Mouse (Mus musculus) megakaryocyte-erythroid progenitor cell, adult 5-6 weeks (primary cell): ENCODE data around the gene Dab2. TPM values are rescaled to one million over a fixed set of nuclear protein-coding genes. Genes with fewer than 3 reads are reported as not detected.

Experiments used
- ATAC-seq: replicated peaks from 2 replicates; pipeline ENCODE4 v1.8.0; 2016; ENCODE audit warnings: mild to moderate bottlenecking, inconsistent platforms; ENCODE audit not compliant: severe bottlenecking, poor library complexity, low FRiP score, low TSS enrichment
- total RNA-seq, 2 experiments: library from RNA; stranded (forward) in 1 of 2; stranded (reverse) in 1 of 2; fragments of 200-1000, 215-1000 nt in 1 of 2; fragments of >200 nt in 1 of 2; fragmentation: Nextera tagmentation in 1 of 2; gene quantifications; 2 replicates each; pipeline ENCODE4 v1.2.3; 2014 to 2017

Dab2 gene
- total RNA-seq, 2 experiments from 2014 or later: not detected

- no peak for ATAC-seq
These were observed 87.6 kb downstream of the Dab2 start for GRCm38 (mm10) chr15:6386961-6387728.

DNA sequence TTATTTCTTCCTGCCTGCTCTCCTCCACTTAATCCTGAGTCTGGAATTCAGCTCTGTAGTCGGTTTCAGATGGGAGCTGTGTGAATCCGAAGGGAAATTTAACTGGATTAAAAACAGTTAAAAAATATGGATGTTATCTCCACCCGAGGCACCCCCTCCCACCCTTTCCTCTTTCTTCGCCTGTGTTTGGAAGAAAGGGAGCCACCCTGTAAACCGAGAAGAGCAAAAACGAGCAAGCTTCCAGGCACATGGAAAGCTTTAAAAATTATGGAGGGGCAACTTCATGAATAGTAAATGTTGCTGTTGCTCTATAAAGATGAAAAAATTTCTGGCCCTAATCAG is 88.1 kb downstream of the Dab2 start:
- no peak for ATAC-seq

GRCm38 (mm10) chr15:6388146-6388545 is 88.6 kb downstream of the Dab2 start:
- no peak for ATAC-seq

- ATAC-seq: no peak
These were observed 89.0 kb downstream of the Dab2 start for GRCm38 (mm10) chr15:6388631-6389030.

DNA sequence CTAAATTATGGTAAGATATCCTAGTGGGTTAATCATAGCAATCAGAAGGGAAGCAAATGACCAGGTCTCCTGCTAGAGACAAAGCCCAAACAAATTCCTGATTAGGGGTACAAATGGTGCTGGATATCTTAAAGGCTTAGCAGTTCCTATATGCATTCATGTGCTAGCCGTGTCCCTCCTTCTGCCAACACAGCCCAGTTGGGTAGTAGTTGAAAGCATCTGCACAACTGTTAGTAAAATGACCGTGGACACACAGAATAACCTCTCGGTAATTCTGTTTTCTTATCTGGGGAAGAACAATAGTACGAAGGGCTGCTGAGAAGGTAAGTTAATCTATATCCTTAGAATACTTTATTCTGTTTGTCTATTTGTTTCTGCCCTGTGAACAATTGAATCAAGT is 90.5 kb downstream of the Dab2 start:
- no peak for ATAC-seq

DNA sequence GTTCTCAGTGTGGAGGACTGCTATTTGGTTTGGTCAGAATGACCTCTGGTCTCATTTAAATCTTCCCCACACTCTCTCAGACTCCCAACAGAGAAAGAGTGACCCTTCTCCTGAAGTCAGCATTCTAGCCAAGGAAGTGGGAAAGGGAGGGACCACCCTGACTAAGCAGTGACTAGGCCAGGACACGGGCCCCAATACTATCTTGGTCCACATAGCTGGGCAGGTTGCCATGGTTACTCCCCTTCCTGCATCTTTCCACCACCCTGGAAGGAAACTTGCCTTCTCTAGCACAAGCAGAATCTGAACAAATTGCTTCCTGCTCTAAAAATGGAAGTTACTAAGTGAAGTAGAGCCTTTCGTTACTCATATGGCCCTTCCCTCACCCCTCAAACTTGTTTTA is 91.1 kb downstream of the Dab2 start:
- ATAC-seq: no peak

DNA sequence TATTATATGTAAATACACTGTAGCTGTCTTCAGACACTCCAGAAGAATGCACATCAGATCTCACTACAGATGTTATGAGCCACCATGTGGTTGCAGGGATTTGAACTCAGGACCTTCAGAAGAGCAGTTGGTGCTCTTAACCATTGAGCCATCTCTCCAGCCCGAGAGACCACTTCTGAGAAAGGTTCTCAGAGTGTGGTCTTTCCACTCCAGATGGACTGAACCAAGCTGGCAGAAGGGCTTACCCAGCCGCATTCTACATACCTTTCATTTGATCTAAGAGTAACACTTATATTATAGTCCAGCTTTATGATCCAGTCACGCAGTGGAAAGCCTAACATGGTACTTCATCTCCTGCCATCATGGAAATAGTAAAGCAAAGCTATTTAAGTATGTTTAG is 92.3 kb downstream of the Dab2 start:
- no peak for ATAC-seq

DNA sequence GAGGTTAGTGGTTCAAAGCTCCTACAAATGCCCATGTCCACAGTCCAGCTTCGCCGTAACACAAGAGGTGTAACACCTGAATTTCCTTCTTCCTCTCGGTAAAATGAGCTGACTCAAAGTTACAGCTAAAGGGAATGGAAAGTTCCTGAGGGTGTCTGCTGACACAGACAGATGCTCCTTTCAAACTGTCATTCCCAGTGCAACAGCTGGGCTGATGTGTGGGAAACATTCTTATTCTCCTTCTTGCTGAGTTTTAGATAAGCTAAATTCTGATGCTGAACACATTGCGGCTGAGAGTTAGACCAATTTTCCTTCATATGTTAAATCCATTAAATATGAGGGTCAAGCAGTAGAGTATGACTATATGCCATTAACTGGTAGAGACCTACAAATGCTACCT is 94.0 kb downstream of the Dab2 start:
- ATAC-seq: no peak

- ATAC-seq: no peak
These were observed 98.6 kb downstream of the Dab2 start for GRCm38 (mm10) chr15:6398211-6398610.

- no peak for ATAC-seq
These were observed 99.3 kb downstream of the Dab2 start for GRCm38 (mm10) chr15:6398881-6399280.

DNA sequence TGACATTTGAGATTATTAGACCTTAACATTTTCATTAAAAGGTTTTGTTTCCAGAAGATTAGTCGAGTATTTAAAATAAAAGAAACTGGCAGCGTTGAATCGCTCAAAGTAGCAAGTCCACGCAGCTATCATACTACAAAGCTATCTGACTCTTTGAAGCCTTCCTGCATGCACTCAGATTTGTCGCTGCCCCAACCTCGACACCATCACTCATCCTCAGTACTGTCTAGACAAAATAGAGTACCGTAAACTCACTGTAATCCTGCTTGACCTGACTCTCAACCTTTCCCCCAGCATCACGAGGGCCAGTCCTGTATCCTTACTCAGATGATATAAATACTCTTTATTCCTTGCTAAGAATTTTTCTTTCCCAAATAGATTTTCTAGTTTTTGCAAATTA is 100.5 kb downstream of the Dab2 start:
- no peak for ATAC-seq

DNA sequence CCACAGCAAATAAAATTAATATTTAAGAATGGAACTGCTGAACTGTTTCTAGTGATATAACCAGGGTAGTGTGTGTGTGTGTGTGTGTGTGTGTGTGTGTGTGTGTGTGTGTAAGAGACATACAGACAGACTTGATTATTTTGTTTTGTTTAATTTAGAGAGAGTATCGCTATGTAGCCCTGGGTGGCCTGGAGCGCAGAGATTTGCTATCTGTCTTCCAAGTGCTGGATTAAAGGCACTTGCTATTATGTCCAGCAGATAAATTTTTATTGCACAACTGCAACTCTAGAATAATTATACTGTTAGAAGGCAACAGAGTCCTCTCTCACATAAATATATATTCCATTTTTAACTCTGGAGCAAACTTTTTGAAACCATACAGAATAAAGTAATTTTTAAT is 102.8 kb downstream of the Dab2 start:
- no peak for ATAC-seq

GRCm38 (mm10) chr15:6404172-6404571 is 104.6 kb downstream of the Dab2 start:
- no peak for ATAC-seq

GRCm38 (mm10) chr15:6406771-6407170 is 107.2 kb downstream of the Dab2 start:
- ATAC-seq: no peak

DNA sequence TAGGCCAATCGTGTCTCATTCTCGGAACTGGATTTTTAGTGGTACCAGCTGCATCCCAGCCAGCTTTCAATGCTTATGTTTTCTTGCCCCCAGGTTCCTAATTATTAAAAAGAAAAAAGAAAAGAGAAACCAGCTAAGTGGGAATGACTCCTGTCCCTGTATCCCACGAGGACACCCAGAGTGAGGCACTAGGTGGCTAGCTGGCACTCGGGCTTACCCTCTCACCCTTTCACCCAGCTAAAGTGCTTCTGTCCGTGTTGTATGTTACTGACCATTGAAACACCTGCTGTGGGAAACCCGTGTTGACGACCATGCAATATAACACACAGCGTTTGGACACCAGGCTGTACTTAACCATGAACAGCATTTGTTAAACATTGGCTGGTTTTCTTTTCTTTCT is 109.4 kb downstream of the Dab2 start:
- ATAC-seq: no peak

- ATAC-seq: no peak
These were observed 110.6 kb downstream of the Dab2 start for GRCm38 (mm10) chr15:6410161-6410560.

DNA sequence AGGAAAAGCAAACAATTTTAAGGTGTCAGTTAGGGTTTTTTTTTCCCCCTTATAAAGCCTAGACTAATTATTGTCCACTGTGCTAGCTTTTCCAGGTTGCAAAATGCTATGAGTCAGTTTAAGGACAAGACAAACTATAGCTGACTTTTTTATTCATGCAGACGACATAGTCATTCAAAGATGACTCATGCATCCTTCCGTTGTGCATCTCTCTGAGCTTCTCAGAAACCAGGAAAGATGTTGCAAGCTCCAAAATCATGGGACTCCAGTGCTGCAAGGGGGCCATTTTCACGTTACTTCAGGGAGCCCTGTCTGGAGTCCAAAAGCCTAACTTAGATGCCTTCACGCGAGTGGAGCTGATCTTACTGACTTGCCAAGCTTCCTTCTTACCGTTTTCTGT is 111.7 kb downstream of the Dab2 start:
- no peak for ATAC-seq

- no peak for ATAC-seq
These were observed 115.7 kb downstream of the Dab2 start for GRCm38 (mm10) chr15:6415317-6415716.

DNA sequence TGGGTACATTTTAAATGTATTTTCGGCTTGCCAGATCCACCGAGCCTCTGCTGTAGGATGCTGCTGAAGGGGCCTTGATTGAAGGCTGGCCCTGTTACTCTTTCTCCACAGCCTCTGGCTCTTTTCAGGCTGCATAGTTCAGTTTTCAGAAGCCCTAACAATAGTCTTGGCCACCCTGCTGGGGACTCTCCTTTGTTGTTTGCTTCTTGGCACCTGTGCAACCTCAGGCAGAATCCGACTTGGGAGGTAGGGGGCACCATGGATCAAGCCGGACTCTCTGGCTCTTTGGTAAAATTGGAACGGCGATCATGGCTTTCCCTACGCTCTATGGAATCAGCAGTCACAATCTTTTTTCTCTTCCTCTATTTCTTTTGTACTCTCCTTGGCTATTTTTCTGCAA is 132.2 kb downstream of the Dab2 start:
- no peak for ATAC-seq

GRCm38 (mm10) chr15:6432411-6432810 is 132.8 kb downstream of the Dab2 start:
- no peak for ATAC-seq

GRCm38 (mm10) chr15:6435281-6435680 is 135.7 kb downstream of the Dab2 start:
- ATAC-seq: no peak

DNA sequence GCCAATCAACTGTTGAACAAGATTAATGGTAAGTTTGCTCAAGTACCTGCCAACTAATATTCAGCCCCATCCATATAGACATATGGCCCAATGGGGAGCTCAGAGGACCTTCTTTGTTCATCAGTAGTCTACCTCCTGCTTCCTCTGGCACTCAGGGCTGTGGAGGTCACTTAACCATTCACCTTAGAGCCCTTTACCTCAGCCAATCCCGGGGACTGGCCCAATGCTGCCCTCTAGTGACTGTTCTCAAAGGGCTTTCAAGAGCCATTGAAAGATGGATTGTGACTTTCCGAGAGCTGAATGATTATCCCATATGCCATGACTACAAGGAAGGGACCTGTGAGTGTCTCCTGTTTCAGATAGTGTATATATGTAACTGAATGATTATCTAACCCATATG is 136.2 kb downstream of the Dab2 start:
- peak; percentile 70 for ATAC-seq
